Mouse (Mus musculus) adipocyte (in vitro differentiated cells): ENCODE measurements at regions not wholly inside any gene's neighbourhood (a gene's known extent, or its start where the extent isn't known, plus 50 kb on each side); places are given as distances from the start of the nearest gene placed in this dataset.

Experiments
- DNase-seq: peaks from one replicate; pipeline ENCODE4 v3.0.0-alpha.2; 2016; ENCODE audit warnings: low spot score

DNA sequence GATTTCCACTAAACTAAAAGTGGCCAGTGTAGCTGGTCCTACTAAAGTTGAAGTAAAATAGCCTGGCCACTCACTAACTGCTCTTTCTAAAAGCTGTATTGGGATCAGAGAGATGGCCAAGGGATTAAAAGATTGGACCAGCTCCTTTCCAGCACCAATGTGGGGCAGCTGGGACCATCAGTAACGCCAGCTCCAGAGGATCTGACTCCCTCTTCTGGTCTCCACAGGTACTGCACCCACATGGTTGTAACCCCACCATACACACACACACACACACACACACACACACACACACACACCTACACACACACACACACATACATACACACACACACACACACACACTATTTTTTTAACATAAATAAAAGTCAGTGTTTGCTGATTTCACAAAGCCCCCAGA lies 122.1 kb upstream of the Topaz1 start:
- DNase-seq: no peak

DNA sequence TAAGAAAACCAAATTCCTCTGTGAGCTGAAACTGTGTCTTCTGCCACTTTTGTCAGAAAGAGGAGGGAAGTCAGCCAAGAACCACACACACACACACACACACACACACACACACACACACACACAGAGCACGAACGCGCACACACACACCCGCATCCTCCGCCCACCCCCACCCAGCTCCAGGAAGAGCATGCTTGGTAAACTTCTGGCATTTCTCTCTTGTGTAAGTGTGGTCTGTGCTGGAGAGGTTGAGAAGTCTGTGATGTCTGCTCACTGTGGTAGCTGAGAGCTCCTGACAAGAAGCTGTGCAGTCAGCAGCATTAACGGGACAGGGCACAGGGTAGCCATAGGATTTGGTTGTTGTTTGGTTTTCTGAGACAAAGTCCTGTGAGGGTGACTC lies 120.8 kb upstream of the Topaz1 start:
- no peak for DNase-seq

DNA sequence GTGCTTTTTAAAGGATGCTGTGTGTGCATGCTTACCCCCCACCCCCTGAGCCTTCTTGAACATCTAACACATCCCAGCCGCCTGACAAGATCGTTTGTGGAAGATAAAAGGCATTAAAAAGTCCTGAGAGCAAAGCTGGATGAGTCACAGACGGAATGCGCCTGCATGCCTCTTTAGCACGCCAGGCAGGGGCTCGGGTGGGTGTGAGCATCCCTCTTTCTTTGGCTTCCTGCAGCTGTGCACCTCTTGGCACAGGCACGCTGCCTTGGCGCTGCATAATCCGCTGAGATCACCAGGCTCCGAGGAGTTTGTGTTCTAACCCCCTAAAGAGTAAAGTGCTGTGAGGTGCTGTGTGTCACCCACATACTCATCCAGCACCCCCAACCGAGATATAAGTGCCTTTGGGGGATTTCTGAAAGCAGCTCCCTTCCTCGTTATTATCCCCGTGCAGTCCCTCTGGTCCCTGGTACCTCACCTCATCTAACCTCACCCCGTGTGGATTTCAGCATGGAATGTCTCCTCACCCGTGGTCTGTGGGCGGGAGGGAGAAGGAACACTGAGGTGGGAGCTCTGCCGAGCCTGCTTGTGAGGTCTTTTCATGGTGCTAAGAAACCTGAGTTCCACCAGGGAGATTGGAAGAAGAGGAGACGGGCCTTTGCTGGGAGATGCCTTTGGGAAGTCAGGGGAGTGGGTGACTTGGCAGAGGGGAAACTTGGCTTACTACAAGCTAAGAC lies 117.8 kb upstream of the Topaz1 start:
- DNase-seq: no peak

DNA sequence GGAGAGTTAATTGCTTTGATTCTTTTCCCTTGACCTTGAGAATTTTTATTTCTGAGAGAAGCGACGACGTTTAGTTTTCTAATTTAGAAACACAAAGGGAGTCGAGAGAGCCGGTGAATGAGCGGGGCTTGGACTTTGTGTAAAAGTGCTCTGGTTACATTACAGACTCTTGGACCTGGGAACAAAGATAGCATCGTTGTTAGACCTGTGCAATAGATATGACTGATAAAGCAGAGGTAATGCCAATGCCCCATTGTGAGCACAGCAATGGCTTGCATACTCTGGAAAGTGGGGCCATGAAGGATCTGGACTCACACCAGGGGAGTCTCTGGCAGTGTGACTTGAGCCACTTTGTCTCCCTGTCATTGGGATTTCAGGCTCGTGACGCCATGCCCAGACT lies 115.4 kb upstream of the Topaz1 start:
- DNase-seq: no peak

DNA sequence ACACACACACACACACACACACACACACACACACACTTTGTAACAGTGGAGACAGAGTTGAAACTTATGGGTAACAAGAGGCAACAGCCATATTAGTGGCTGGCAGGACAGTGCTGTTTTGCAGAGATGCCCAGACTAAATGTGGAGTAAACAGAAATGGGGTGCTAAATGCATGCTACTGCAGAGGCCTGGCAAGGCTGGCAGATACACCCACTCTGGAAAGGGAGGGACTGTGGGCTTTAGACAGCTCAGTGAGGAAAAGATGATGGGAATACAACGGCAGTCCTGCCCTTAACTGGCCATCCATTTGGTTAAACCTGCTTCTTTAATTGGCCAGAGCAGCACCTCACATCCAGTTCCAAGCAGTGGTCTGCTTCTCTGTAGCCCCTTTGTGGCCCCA lies 113.7 kb upstream of the Topaz1 start:
- no peak for DNase-seq

DNA sequence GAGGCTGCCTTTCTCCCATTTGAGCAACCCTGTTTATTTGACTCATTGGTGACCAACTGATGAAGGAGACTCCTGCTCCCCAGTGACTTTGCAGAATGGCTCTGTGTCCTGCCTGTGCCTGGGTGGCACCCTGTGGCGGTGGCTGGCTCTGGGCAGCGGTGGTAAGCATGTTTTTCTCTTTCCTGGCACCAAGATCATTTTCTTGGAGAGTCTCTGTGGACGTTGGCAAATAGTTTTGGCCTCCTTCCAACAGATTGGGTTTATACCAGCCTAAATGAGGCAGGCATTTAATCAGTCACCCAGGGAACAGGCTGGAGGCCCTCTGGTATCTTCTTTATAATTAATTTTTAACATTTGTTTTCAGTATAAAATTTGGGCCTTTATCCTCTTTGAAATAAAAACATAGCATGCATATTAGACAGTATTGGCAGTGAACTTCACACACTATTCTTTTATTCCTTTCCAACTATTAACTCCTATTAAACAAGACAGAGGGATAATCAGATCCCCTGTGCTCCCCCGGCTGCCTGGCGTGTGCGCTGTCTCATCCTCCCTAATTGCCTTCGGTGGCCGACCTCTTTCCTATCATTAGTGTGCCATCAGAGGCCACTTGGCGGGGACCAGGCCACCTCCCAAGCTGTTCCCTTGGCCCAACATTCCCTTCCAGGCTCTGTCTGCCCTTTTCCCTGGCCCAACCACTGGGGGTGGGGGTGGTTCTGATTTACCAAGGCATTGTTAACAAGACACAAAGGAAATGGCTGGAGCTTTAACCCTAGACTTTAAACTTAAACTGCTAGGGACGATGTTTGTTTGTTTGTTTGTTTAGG lies 111.8 kb upstream of the Topaz1 start:
- peak; percentile 84 for DNase-seq

DNA sequence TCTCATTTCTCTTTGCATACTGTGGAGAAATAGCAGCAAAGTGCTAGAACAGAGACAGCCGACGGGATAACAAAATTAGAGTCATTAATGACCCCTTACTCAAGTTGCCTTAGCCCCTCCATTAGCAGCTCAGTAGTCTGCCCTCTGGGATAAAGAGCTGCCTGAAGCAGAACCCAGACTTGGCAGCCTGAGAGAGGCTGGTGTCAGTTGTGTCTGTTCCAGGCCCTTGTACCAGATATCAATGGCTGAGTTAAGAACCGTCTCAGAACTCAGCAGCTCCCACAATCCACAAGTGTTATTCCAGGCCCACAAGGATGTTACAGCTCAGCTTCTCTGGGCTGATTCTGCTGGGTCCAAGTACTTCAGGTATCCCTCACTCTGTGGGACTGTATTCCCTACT lies 109.6 kb upstream of the Topaz1 start:
- no peak for DNase-seq

DNA sequence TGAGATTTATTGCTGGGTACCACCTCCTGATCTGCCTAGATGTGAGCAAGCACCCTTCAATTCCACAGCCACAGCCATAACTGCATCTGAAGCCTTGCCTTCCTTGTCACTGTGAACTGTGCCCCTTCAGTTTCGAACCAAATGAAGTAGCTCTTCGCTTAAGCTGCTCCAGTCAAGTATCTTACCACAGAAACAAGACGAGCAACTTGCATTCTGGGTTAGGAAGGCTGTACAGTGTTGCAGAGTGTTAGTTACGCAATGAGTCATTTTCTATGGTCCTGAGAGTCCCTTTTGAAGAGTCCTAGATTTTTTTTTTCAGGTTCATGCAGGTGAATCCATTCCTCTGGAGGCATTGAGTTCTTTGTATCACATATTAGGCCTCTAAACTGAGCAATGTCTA lies 107.9 kb upstream of the Topaz1 start:
- DNase-seq: no peak

DNA sequence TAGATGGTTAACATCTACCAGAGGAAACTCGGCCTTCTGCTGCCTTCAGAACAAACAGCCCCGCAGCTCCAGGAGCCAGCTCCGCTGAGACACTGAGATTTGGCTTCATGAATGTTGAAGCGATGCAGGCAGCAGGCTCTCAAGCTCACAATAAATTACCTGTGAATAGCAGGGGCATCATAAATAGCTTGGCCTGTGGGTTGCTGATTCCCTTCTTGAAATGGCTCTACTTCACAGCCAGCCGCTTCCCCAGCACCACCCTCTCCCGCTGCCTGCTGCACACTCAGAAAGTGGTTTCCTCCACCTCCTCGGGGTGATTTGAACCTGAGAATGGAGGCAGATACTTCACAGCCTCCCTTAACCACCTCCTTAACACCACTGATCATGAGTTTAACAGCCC lies 104.2 kb upstream of the Topaz1 start:
- no peak for DNase-seq

DNA sequence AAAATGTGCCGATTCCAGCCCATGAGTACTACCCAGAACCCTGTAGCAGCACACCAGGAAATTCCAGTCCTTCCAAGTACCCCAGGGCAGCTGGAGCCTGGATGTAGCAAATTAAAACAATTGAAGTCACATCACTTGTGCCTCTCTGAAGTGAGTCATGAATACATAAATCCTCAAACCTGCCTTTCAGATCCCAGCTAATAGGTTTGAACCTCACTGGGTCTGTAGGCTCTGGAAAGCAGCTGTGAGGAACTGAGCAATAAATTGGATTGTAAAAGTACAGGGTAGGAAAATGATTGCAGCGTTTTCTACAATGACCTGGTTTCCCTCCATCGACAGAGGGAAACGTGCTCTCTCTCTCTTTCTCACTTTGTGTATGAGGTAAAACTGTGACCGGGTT lies 101.6 kb upstream of the Topaz1 start:
- DNase-seq: no peak

DNA sequence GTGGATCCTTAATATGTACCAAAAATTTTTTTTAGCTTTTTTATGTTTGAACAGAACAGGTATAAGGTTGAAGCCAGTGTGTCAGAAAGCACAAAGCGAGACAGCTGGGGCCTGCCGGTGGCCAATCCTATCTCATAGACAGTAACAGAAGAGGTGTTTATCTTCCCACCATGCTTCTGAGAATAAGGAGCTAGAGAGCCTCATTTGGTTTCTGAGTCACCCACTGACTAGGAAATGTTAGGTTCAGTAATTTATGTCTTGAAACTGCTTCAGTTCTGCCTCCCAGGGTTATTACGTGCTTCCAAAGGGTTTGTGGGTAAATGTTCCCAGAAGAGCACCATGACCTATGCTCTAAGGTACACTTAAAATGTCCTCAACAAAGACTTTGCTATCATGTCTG lies 96.3 kb upstream of the Topaz1 start:
- DNase-seq: no peak

DNA sequence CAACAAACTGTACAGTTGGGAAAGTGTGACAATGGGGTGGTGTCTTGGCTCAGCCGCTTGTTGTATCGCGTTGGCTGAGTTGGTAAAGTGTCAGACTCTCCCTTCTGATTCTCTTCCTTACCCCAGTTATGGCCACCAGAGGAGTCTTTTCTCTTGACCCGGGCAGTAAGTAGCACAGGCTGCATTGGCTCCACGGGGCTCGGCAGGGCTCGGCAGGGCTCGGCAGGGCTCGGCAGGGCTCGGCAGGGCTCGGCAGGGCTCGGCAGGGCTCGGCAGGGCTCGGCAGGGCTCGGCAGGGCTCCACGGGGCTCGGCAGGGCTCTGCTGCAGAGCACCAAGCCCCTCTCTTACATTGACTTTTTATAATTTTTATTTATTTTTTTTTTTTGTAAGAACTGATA lies 91.6 kb upstream of the Topaz1 start:
- no peak for DNase-seq

DNA sequence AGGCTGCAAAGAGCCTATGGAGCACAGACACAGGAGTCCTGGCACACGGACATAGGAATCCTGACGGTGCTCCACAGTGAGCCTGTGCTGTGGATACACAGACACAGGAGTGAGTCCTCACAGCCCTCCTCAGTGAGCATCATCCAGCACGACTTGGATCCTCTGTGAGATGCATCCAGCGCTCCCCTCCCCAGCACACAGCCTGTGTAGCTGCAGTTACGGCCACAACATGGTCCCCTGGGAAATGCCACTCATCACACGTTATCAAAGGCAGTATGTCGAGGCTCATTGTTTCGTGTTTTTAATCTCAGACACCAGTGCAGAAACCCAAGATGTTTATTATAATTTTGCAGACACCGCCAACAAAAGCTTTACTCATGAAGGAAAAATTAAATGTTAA lies 87.1 kb upstream of the Topaz1 start:
- no peak for DNase-seq

DNA sequence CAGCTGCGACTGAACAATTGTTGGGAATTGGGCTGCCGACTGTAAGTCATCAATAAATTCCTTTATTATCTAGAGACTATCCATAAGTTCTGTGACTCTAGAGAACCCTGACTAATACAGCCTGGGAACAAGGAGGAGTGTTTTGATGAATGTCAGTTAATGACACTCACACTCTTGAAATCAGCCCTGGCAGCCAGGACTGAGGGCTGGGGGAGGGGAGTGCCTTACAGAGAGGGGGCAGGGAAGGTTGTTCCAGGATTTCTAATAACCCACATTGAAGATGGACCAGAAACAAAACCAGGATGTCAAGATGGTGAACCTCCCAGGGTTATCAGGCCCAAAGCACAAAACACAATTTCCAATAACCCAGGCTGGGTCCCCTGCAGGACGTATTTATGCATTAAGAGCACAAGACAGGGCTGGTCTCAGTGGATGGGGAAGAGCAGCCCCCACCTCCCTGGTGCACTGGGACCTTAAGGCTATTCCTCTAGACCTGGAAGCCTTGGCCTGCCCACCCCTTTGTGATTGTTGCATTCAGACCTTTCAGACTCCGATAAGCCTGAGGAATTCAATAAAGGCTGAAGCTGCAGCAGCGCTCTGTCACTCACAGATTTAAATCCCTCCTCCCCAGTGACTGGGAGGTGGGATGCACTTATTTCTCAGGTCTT lies 80.0 kb upstream of the Topaz1 start:
- DNase-seq: no peak

DNA sequence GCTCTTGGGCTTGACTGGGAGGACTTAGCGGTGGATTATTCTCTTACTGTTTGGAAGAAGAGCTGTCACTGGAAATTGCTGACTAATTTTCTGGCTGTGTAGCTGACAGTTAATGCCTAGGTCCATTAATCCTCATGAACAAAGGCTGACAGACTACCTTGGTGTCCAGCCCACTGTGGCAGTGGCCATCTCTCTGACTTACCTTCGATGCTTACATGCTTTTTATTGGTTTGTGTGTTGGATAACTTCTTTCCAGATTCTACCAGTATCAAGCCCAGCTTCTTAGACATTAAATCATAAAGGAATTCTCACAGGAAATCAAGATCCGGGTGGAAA lies 79.5 kb upstream of the Topaz1 start:
- DNase-seq: no peak

DNA sequence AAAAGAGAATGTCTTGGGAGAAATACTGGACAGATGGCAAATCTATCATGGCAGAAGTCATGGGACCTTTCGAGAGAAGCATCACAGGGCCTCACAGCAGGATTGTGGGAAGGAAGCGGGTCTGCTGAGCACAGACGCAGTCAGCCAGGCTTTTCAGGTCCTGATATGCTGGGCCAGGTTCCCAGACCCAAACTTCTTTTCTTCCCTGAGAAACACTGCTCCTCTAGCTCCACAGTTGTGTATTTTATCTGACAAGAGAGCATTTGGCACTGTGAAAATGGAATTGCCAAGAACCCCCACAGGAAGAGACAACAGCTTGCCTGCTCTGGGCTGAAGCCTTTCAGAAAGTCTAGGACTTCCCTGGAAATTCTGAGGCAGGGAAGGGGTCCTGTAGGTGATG lies 73.4 kb upstream of the Topaz1 start:
- DNase-seq: no peak

DNA sequence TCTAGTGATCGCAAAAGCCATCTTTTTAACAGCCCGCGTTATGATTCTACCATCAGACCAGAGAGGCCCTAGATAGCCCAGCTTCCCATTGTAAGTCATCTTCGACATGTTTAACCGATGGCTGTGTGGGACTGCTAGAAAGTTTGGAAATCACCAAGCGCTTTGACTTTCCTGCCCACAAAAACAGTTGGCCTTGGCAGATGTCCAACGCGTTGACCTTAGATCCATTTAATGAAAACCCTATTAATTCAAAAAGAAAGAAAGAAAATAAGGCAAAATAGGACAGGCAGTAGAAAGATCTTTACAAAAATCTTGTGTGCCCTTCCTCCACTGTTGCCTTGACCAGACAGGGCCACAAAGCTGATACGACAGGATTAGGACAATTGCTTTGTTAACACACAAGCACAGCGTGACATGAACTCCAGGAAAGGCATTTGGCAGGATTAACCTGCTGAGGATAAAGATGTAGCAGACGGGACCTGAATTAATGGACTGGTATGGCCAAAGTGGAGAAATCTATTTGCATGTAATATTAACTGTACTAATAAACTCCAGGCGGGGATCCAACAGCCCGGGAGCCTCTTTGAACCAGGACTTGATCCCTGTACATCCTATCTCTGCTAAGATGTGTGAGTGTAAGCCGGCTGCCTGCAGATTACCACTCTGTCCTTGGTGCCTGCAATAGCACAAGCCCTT lies 69.0 kb upstream of the Topaz1 start:
- DNase-seq: peak; percentile 19

DNA sequence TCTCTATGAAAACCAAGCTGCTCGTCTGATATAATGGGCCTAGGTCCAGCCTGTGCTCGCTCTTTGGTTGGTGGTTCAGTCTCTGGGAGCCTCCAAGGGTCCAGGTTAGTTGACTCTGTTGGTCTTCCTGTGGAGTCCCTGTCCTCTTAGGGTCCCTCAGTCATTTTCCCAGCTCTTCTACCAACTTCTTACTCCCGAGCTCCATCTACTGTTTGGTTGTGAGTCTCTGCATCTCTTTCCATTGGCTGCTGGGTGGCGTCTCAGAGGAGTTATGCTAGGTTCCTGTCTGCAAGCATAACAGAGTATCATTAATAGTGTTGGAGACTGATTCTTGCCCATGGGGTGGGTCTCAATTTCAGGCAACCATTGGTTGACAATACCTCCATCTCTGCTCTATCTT lies 60.0 kb upstream of the Topaz1 start:
- DNase-seq: peak; percentile 72

DNA sequence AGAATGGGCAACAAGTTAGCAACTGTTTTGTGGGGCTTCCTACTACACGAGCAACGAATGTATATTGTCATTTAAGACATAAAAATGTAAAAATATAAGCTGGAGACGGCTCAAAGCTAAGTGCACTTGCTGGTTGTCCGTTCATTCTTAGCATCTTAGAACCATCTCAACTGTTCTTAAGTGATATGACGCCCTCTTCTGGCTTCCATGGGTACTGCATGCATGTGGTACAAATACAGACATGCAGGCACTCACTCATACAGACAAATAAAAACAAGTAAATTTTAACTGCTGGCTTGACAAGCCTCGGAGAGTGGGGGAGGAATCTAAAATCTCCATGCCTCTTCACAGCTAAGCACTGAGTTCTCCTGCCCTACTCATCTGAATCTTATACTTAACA lies 55.3 kb upstream of the Topaz1 start:
- no peak for DNase-seq

DNA sequence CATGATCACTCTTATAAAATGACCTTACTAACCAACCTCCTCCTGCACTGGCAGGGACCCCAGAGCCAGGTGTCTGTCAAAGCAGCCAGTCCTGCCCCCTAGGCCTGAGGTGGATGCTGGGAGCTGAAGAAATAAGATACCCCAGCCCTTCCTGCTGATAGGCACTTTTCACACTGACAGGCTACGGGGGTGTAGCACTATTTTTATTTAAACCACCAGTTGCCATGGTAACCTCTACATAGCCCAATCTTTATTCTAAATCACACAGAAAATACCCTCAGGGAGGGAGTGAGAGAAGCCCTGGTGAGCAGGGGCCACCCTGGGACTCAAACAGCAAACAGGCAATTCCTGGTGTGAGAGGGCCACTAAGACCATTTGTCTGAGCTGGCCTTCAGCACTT lies 51.4 kb upstream of the Topaz1 start:
- DNase-seq: no peak
